Comparison of ENCODE assay signal across 30 mouse cellular contexts in the genomic region with DNA sequence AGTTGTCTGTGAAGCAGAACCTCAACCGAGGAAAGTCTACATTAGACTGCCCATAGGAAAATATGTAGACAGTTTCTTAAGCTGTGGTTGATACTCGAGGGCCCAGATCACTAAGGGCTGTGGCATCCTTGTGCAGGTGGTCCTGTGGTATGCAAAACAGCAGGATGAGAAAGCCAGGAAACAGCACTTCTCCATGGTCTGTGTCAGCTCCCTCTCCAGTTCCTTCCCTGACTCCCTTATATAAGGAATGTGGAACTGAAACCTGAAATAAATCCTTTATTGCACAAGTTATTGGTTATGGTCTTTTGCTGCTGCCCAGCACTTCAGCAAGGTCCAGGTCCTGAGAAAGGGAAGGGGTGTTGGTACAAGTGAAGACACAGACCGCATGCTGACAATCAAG. TPM values are rescaled to one million over a fixed set of nuclear protein-coding genes. Genes with fewer than 3 reads are reported as not detected.
DNase-seq lines count a peak whose midpoint lies in the region; ATAC-seq and TF ChIP-seq lines count a peak whose summit lies in the region.
"Had no signal": no experiment of that assay in that cellular context is flagged by ENCODE, and none has a peak within 500 bp of the region (broad histone marks: within the 10 kb centered on the region; RNA-seq: fewer than 3 reads in every experiment).

No protein-coding gene starts in this region.

- H3K36me3 ChIP-seq in lung, postnatal 0 days (ENCODE audit: insufficient read depth, low read length): no peaks in the 10 kb centered on the region
- peaks cover 2 to 26% of the 10 kb centered on the region in 2 experiments for H3K36me3 ChIP-seq in CH12.LX (replicated peaks in 1 of 2; ENCODE audit: control insufficient read depth in 1 of 2, insufficient read depth in 1 of 2, low read length in 1 of 2)
- no peaks in the 10 kb centered on the region for H3K36me3 ChIP-seq in splenic B cell, adult 2 months (ENCODE audit: control insufficient read depth, insufficient read depth, low read length, poor library complexity, severe bottlenecking)
- H3K36me3 ChIP-seq: embryonic facial prominence, embryonic 10.5 days; embryonic facial prominence, embryonic 13.5 days; forebrain, embryonic 10.5 days; heart, embryonic 12.5 days; heart, embryonic 15.5 days; hindbrain, embryonic 10.5 days; hindbrain, embryonic 13.5 days; intestine, embryonic 15.5 days had no signal

- WGBS in lung, postnatal 0 days: 78% methylated on average over 3 of the region's 3 CpGs

- H3K4me3 ChIP-seq in lung, postnatal 0 days (ENCODE audit: low read depth, low read length): no peak overlapping the region
- no peak overlapping the region for H3K4me3 ChIP-seq in CH12.LX (replicated peaks in 1 of 3; ENCODE audit: low read depth in 2 of 3, low read length in 2 of 3, poor library complexity in 1 of 3)
- H3K4me3 ChIP-seq: embryonic facial prominence, embryonic 10.5 days; embryonic facial prominence, embryonic 13.5 days; forebrain, embryonic 10.5 days; forebrain, embryonic 13.5 days; heart, embryonic 12.5 days; heart, embryonic 15.5 days; hindbrain, embryonic 10.5 days; hindbrain, embryonic 13.5 days; intestine, embryonic 15.5 days had no signal

- H3K9ac ChIP-seq in lung, postnatal 0 days (replicated peaks; ENCODE audit: low read depth): no peak overlapping the region
- no peak overlapping the region for H3K9ac ChIP-seq in CH12.LX (ENCODE audit: insufficient read depth, low read depth)
- H3K9ac ChIP-seq: embryonic facial prominence, embryonic 13.5 days; forebrain, embryonic 13.5 days; heart, embryonic 12.5 days; heart, embryonic 15.5 days; hindbrain, embryonic 13.5 days; intestine, embryonic 15.5 days had no signal

- ATAC-seq in lung, postnatal 0 days: no peak
- peak; percentile 100 for ATAC-seq in granulocyte monocyte progenitor cell, adult 5-6 weeks (replicated peaks; ENCODE audit: poor library complexity, severe bottlenecking)
- ATAC-seq in erythroblast, adult 5-6 weeks (replicated peaks; ENCODE audit: low FRiP score, poor library complexity, severe bottlenecking): no peak
- ATAC-seq: forebrain, embryonic 13.5 days; forebrain, embryonic 16.5 days; hindbrain, embryonic 16.5 days; intestine, embryonic 15.5 days; Patski had no signal

- dilution Hi-C loops in CH12.LX (cut with MboI; ENCODE audit: extremely low pct_ligation_motif_present, extremely low pct_unique_long_range_greater_than_20kb, low sequenced_read_pairs): no loop called here

- H3K79me2 ChIP-seq in CH12.LX (replicated peaks; ENCODE audit: control insufficient read depth, extremely low read depth, insufficient read depth, poor library complexity, severe bottlenecking): no peaks in the 10 kb centered on the region

- no peaks in the 10 kb centered on the region for H3K4me1 ChIP-seq in lung, postnatal 0 days (ENCODE audit: insufficient read depth, low read depth, low read length)
- H3K4me1 ChIP-seq in CH12.LX (ENCODE audit: control insufficient read depth in 1 of 2, insufficient read depth in 2 of 2): peaks cover 0 to 59% of the 10 kb centered on the region in 2 experiments; a peak in 2 of 4 replicates
- H3K4me1 ChIP-seq: embryonic facial prominence, embryonic 10.5 days; embryonic facial prominence, embryonic 13.5 days; forebrain, embryonic 10.5 days; forebrain, embryonic 13.5 days; heart, embryonic 15.5 days; hindbrain, embryonic 10.5 days; hindbrain, embryonic 13.5 days; intestine, embryonic 15.5 days had no signal

- no peak overlapping the region for H3K4me2 ChIP-seq in lung, postnatal 0 days (replicated peaks; ENCODE audit: low read depth, low read length)
- H3K4me2 ChIP-seq in CH12.LX (ENCODE audit: insufficient read depth, low read depth, poor library complexity, severe bottlenecking): no peak overlapping the region
- H3K4me2 ChIP-seq: embryonic facial prominence, embryonic 13.5 days; forebrain, embryonic 13.5 days; heart, embryonic 12.5 days; heart, embryonic 15.5 days; hindbrain, embryonic 13.5 days; intestine, embryonic 15.5 days had no signal

- no peak overlapping the region for H3K27ac ChIP-seq in lung, postnatal 0 days (ENCODE audit: low read length)
- no peak overlapping the region for H3K27ac ChIP-seq in CH12.LX (ENCODE audit: insufficient read depth, low read depth)
- H3K27ac ChIP-seq: embryonic facial prominence, embryonic 10.5 days; embryonic facial prominence, embryonic 13.5 days; forebrain, embryonic 10.5 days; forebrain, embryonic 13.5 days; heart, embryonic 15.5 days; hindbrain, embryonic 10.5 days; hindbrain, embryonic 13.5 days; intestine, embryonic 15.5 days had no signal

- intact Hi-C loops in left cerebral cortex, postnatal 36 days (cut with DNase I): no loop called here

- H3K27me3 ChIP-seq in lung, postnatal 0 days (replicated peaks; ENCODE audit: insufficient read depth, low read length): no peaks in the 10 kb centered on the region
- no peaks in the 10 kb centered on the region for H3K27me3 ChIP-seq in CH12.LX (replicated peaks)
- no peaks in the 10 kb centered on the region for H3K27me3 ChIP-seq in splenic B cell, adult 2 months (ENCODE audit: control insufficient read depth, insufficient read depth, low read length, poor library complexity, severe bottlenecking)
- H3K27me3 ChIP-seq: embryonic facial prominence, embryonic 13.5 days; forebrain, embryonic 13.5 days; heart, embryonic 12.5 days; heart, embryonic 15.5 days; hindbrain, embryonic 13.5 days; intestine, embryonic 15.5 days; Patski had no signal

- no peak for TF ChIP-seq CTCF in lung, postnatal 0 days (IDR thresholded peaks at IDR 0.05)
- TF ChIP-seq CTCF in CH12.LX (conservative IDR thresholded peaks at IDR 0.05 in 1 of 2, IDR thresholded peaks at IDR 0.05 in 1 of 2; ENCODE audit: low read depth in 2 of 2, low read length in 2 of 2): no peak

- no peak for TF ChIP-seq EP300 in lung, postnatal 0 days (IDR thresholded peaks at IDR 0.05)
- peak; percentile 89 for TF ChIP-seq EP300 in CH12.LX (IDR thresholded peaks at IDR 0.05; ENCODE audit: low read length)

- no peaks in the 10 kb centered on the region for H3K9me3 ChIP-seq in lung, postnatal 0 days (ENCODE audit: low read length)
- H3K9me3 ChIP-seq in CH12.LX (replicated peaks; ENCODE audit: low read length): no peaks in the 10 kb centered on the region
- H3K9me3 ChIP-seq: embryonic facial prominence, embryonic 10.5 days; embryonic facial prominence, embryonic 13.5 days; forebrain, embryonic 10.5 days; forebrain, embryonic 13.5 days; G1E; heart, embryonic 12.5 days; heart, embryonic 15.5 days; hindbrain, embryonic 10.5 days; hindbrain, embryonic 13.5 days; intestine, embryonic 15.5 days had no signal

- TF ChIP-seq RAD21 in CH12.LX (IDR thresholded peaks at IDR 0.05; ENCODE audit: low read depth, low read length): no peak

- in situ Hi-C loops in CH12.LX (cut with MboI; ENCODE audit: low pct_ligation_motif_present, low pct_unique_long_range_greater_than_20kb, low sequenced_read_pairs): no loop called here

- DNase-seq in lung, postnatal 0 days (ENCODE audit: low spot score): peak; percentile 19
- DNase-seq in lung, postnatal 4 days: no peak
- peak; percentile 81 for DNase-seq in CH12.LX (ENCODE audit: extremely low read depth)
- peak; percentile 5 for DNase-seq in splenic B cell, adult 2 months (ENCODE audit: low read depth, low spot score)
- no peak for DNase-seq in left cerebral cortex, postnatal 36 days (ENCODE audit: low spot score in 2 of 2)
- DNase-seq: adrenal gland, postnatal 10 days; cerebellum, adult 18-20 months; cerebellum, adult 9-11 months; cerebellum, postnatal 25 days; embryo, embryonic 11 days; gastrocnemius, postnatal 10 days; gastrocnemius, postnatal 36 days; heart, adult 18-20 months; heart, postnatal 10 days; heart, postnatal 36 days had no signal

- no peak for TF ChIP-seq POLR2A in CH12.LX (IDR thresholded peaks at IDR 0.05; ENCODE audit: low read depth, low read length)

TF ChIP-seq in CH12.LX, 34 proteins besides CTCF, POLR2A, EP300 and RAD21 (continues in another document):
- TF ChIP-seq SMC3 (IDR thresholded peaks at IDR 0.05; ENCODE audit: low read depth, low read length) (no peak), ZNF384 (IDR thresholded peaks at IDR 0.05; ENCODE audit: low read depth, low read length) (no peak), SIN3A (IDR thresholded peaks at IDR 0.05; ENCODE audit: low read length) (peak; percentile 31; the same call in 1 of the 2 replicates), HCFC1 (IDR thresholded peaks at IDR 0.05; ENCODE audit: low read depth, low read length) (no peak), MXI1 (IDR thresholded peaks at IDR 0.05; ENCODE audit: low read depth, low read length) (no peak), MAFK (IDR thresholded peaks at IDR 0.05; ENCODE audit: insufficient replicate concordance, low read length) (0 out of 2 replicates have a peak, but pooled peaks have one; percentile 31), MEF2A (IDR thresholded peaks at IDR 0.05; ENCODE audit: borderline replicate concordance, low read depth, low read length) (no peak), ZKSCAN1 (IDR thresholded peaks at IDR 0.05; ENCODE audit: borderline replicate concordance, low read depth, low read length) (no peak), JUN (IDR thresholded peaks at IDR 0.05; ENCODE audit: insufficient read depth, low read depth, low read length) (no peak), UBTF (IDR thresholded peaks at IDR 0.05; ENCODE audit: low read depth, low read length) (no peak), NELFE (IDR thresholded peaks at IDR 0.05; ENCODE audit: low read depth, low read length) (no peak)

RNA-seq across cellular contexts. Expression of gene Fars2, which starts 42.7 kb away (rescaled TPM):
- polyA plus RNA-seq in lung, postnatal 0 days (2015; fragmentation: Nextera tagmentation; extraction: Ambion mirVana): 32.9 and 33.2 TPM in 2 replicates
- total RNA-seq in CH12.LX (2012; rRNA removed) (36.9 and 46.4 TPM in 2 replicates), CH12.LX (2014; rRNA removed) (29.8 and 30.2 TPM in 2 replicates)
- polyA plus RNA-seq in CH12.LX (2012; ENCODE audit: insufficient read length, low read depth): 38.3 and 47.7 TPM in 2 replicates
- 35.2 and 40.0 TPM in 2 replicates for total RNA-seq in granulocyte monocyte progenitor cell, adult 5-6 weeks (2014; fragmentation: Nextera tagmentation)
- 57.4 and 64.2 TPM in 2 replicates for total RNA-seq in granulocyte monocyte progenitor cell, adult 5-6 weeks (2017)
- total RNA-seq in left cerebral cortex, postnatal 36 days (2021): 10 to 100 TPM; 34.6 to 35.7 TPM
- total RNA-seq in erythroblast, adult 5-6 weeks (2015; ENCODE audit: low replicate concordance): 42.0 and 45.2 TPM in 2 replicates
- 51.2 and 82.0 TPM in 2 replicates for total RNA-seq in erythroblast, adult 5-6 weeks (2017; ENCODE audit: low replicate concordance)

RNA-seq across cellular contexts. Expression of gene Lyrm4, which starts 42.8 kb away (rescaled TPM):
- polyA plus RNA-seq in lung, postnatal 0 days (2015; fragmentation: Nextera tagmentation; extraction: Ambion mirVana): 23.5 and 26.7 TPM in 2 replicates
- 10.9 and 12.2 TPM in 2 replicates for total RNA-seq in CH12.LX (2012; rRNA removed)
- 27.0 and 28.8 TPM in 2 replicates for total RNA-seq in CH12.LX (2014; rRNA removed)
- polyA plus RNA-seq in CH12.LX (2012; ENCODE audit: insufficient read length, low read depth): 24.1 and 26.3 TPM in 2 replicates
- 5.1 and 8.1 TPM in 2 replicates for total RNA-seq in granulocyte monocyte progenitor cell, adult 5-6 weeks (2014; fragmentation: Nextera tagmentation)
- 10.8 and 13.7 TPM in 2 replicates for total RNA-seq in granulocyte monocyte progenitor cell, adult 5-6 weeks (2017)
- 10 to 100 TPM; 21.7 to 23.0 TPM for total RNA-seq in left cerebral cortex, postnatal 36 days (2021)
- 3.8 and 9.6 TPM in 2 replicates for total RNA-seq in erythroblast, adult 5-6 weeks (2015; ENCODE audit: low replicate concordance)
- 7.2 and 8.5 TPM in 2 replicates for total RNA-seq in erythroblast, adult 5-6 weeks (2017; ENCODE audit: low replicate concordance)

Comparison
In these comparisons a context has a peak if more than half of its experiments do, and no peak if none do; other contexts are left out.
1. DNase-seq: peak in lung, postnatal 0 days (single experiment), CH12.LX (single experiment) and splenic B cell, adult 2 months (single experiment); none in lung, postnatal 4 days (0 of 2) and left cerebral cortex, postnatal 36 days (0 of 2).